Mouse (Mus musculus) stomach, postnatal 0 days (tissue): ENCODE results near the gene Rspo1. TPM values are rescaled to one million over a fixed set of nuclear protein-coding genes. Genes with fewer than 3 reads are reported as not detected.

Experiments used
- ATAC-seq: fragments of 200-750 bp; cut with Nextera tagmentation; 2 replicates; pipeline ENCODE4 v1.8.0; 2017; ENCODE audit not compliant: low FRiP score, low TSS enrichment
- DNase-seq: peaks from one replicate; pipeline ENCODE4 v3.0.0-alpha.2; 2016; ENCODE audit warnings: low spot score
- H3K27ac ChIP-seq: fragments of 300-500 bp; sonication (generic); replicated peaks from 2 replicates; pipeline ENCODE4 v1.5.1; 2014; ENCODE audit warnings: mild to moderate bottlenecking, control low read depth
- H3K27me3 ChIP-seq: fragments of 300-500 bp; sonication (generic); 2 replicates; pipeline ENCODE4 v1.6.1; 2014; ENCODE audit warnings: low read length; ENCODE audit not compliant: control insufficient read depth, insufficient read depth
- H3K36me3 ChIP-seq: fragments of 300-500 bp; sonication (generic); 2 replicates; pipeline ENCODE4 v1.6.1; 2014; ENCODE audit warnings: low read length, mixed read lengths; ENCODE audit not compliant: control insufficient read depth, insufficient read depth
- H3K4me1 ChIP-seq: fragments of 300-500 bp; sonication (generic); replicated peaks from 2 replicates; pipeline ENCODE4 v1.6.1; 2014; ENCODE audit warnings: antibody characterized with exemption; ENCODE audit not compliant: control insufficient read depth, insufficient read depth
- H3K4me2 ChIP-seq: fragments of 300-500 bp; sonication (generic); replicated peaks from 2 replicates; pipeline ENCODE4 v1.6.1; 2014; ENCODE audit warnings: low read depth, mild to moderate bottlenecking, control low read depth, moderate library complexity
- H3K4me3 ChIP-seq: fragments of 300-500 bp; sonication (generic); 2 replicates; pipeline ENCODE4 v1.5.1; 2014; ENCODE audit warnings: low read depth, low read length, control low read depth
- H3K9ac ChIP-seq: fragments of 300-500 bp; sonication (generic); 2 replicates; pipeline ENCODE4 v1.6.1; 2014; ENCODE audit warnings: mild to moderate bottlenecking, low read length, control low read depth, mixed read lengths
- H3K9me3 ChIP-seq: fragments of 300-500 bp; sonication (generic); 2 replicates; pipeline ENCODE4 v1.6.1; 2016; ENCODE audit warnings: low read length; ENCODE audit not compliant: control insufficient read depth
- CTCF ChIP-seq: IDR thresholded peaks from 2 replicates; pipeline ENCODE4 v1.5.1; 2016; ENCODE audit warnings: antibody characterized with exemption, low read depth, mild to moderate bottlenecking, moderate library complexity
- EP300 ChIP-seq: optimal IDR thresholded peaks from 2 replicates; pipeline ENCODE3; 2016; ENCODE audit warnings: antibody characterized with exemption
- WGBS: fragments of 180-500 bp; shearing (Covaris S2); extraction: QIAGEN DNeasy Blood & Tissue Kit; methylation state at CpG from one replicate; pipeline ENCODE4 v1.1.7; 2014; 5-methylcytosine and 5-hydroxymethylcytosine counted together
- polyA plus RNA-seq: library from polyadenylated mRNA; unstranded; fragments of >200 nt; fragmentation: Nextera tagmentation; extraction: Ambion mirVana; gene quantifications from 2 replicates; pipeline ENCODE4 v1.2.1, GENCODE M21; 2015

The Rspo1 gene
- polyA plus RNA-seq, 1 experiment from 2014 or later: 6.3 TPM

DNA sequence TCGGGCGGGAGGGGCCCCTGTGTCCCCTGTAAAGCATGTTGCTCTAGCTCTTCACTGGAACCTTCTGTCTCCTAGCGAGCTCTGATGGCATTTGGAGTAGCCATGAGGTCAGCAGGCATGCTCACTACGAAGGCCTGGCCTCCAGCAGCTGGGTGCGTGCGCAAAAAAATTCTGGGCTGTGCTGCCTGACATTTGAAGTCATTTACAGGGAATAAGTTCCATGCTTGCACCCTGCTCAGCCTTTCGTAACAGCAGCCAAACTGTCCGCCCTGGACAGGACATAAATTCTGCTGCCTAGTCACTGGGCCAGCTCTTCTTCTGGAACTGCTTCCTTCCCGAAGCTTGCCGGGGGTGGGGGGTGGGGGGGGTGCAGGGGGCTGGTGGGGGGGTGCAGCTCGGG lies 27.2 kb upstream of the Rspo1 start:
- Histone ChIP-seq H3K4me3 (no peak overlapping the region), H3K9ac (no peak overlapping the region), H3K9me3 (no peaks in the 10 kb centered on the region), H3K4me2 (no peak overlapping the region), H3K27ac (no peak overlapping the region), H3K4me1 (no peaks in the 10 kb centered on the region), H3K27me3 (no peaks in the 10 kb centered on the region), H3K36me3 (no peaks in the 10 kb centered on the region)
- no peak for TF ChIP-seq CTCF
- TF ChIP-seq EP300: no peak
- ATAC-seq: peak; percentile 26; the same call in 1 of the 2 replicates
- WGBS: 49% methylated on average over 11 of the region's 11 CpGs
- DNase-seq: no peak

DNA sequence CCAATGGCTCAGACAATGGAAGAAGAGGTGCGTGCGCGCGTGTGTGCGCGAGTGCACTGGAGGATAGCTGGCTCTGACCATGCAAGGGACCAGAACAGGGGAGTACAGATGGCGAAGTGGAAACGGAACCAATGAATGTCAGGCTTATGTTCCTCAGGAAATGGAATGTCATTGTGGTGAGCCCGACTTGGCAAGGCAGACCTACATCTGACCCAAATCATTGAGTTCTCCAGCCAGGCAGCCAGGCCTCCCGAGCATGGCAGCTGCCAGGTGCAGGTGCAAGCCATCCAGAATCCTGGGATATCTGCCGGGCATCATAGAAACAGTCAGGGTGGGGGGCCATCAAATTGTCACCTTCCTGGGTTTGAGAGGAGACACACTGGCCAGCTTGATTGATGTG lies 25.3 kb upstream of the Rspo1 start:
- 89% methylated on average over 11 of the region's 11 CpGs for WGBS
- no peak for TF ChIP-seq EP300
- H3K4me1 ChIP-seq: no peaks in the 10 kb centered on the region

DNA sequence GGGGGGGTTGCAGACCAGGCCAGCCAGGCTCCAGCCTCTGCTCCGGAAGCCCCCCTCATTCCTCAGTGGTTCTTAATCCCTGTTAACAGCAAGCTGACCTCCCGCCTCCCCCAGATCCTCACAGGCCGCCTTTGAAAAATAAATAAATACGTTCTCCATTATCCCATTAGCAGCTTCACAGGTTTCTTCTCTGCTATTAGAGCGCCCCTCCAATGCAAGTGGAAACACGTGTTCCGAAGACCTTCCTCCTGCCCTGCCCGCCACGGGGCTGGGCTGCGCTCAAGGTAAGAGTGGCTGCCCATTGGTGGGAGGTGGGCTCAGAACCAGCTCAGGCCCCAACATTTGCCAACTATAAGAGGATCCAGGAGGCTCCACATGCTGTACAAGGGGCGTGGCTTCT lies 23.7 kb upstream of the Rspo1 start:
- no peaks in the 10 kb centered on the region for H3K36me3 ChIP-seq
- no peaks in the 10 kb centered on the region for H3K9me3 ChIP-seq
- no peaks in the 10 kb centered on the region for H3K4me1 ChIP-seq
- H3K27me3 ChIP-seq: no peaks in the 10 kb centered on the region
- H3K9ac ChIP-seq: no peak overlapping the region
- H3K27ac ChIP-seq: no peak overlapping the region
- WGBS: 26% methylated on average over 11 of the region's 11 CpGs
- DNase-seq (no peak), ATAC-seq (no peak)
- H3K4me3 ChIP-seq: no peak overlapping the region
- H3K4me2 ChIP-seq: no peak overlapping the region
- TF ChIP-seq CTCF (no peak), EP300 (no peak)

More for the DNA sequence above, 25.3 kb upstream of the Rspo1 start:
- ATAC-seq: no peak
- Histone ChIP-seq H3K27me3 (no peaks in the 10 kb centered on the region), H3K9me3 (no peaks in the 10 kb centered on the region), H3K4me3 (no peak overlapping the region), H3K4me2 (no peak overlapping the region), H3K27ac (no peak overlapping the region), H3K36me3 (no peaks in the 10 kb centered on the region), H3K9ac (no peak overlapping the region)
- DNase-seq: no peak

DNA sequence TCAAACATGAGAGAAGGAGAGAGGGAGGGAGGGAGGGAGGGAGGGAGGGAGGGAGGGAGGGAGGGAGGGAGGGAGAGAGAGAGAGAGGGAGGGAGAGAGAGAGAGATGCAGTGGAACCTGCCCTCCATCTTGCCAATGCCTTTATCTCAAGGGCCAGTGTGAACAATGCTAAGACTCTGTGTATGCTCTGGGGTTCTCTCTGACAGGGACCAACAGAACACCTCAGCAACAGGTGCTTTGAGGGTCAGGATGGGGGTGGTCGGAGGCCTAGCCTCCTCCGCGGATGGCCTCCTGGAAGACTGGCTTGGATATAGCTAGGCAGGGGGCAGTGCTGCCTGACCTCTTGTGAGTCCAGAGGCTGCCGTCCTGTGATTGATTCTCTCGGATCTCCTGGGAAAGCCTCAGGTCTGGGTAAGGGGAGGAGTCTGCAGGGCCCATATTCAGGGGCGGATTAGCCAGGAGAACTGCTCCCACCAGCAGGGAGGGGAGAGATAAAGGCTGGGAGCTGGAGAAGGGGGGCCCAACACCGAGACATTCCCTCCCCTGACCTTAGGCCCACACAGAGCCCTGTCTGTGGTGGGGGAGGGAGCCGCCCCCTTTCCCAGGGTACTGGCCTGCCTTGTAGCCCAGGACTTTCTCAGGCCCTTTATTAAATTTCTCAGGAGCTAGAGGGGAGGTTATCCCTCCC lies 21.2 kb upstream of the Rspo1 start:
- H3K27ac ChIP-seq: no peak overlapping the region
- TF ChIP-seq EP300 (no peak), CTCF (no peak)
- no peak for ATAC-seq
- H3K9me3 ChIP-seq: no peaks in the 10 kb centered on the region
- no peak overlapping the region for H3K9ac ChIP-seq
- 18% methylated on average over 8 of the region's 8 CpGs for WGBS
- H3K27me3 ChIP-seq: no peaks in the 10 kb centered on the region
- H3K4me1 ChIP-seq: no peaks in the 10 kb centered on the region
- DNase-seq: no peak
- H3K36me3 ChIP-seq: no peaks in the 10 kb centered on the region
- H3K4me2 ChIP-seq: no peak overlapping the region
- no peak overlapping the region for H3K4me3 ChIP-seq

DNA sequence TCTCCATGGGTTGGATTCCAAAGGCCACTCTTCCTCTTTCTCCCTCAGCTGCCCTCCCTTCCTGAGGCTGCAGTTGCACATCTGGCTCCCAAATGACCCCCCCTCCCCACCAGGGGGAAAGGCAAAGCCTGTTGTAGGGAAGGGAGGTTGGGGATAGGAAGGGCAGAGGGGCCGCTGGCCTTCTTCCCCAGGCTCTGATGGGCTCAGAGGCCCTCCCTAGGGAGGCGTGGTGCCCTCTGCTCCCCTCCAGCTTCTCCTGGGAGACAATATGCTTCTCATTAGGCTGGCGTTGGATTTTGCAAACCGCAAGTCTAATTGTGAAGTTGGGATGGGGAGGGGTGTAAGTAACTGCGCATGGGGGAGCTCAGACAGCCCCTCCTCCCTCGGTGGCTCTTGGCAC lies 17.5 kb upstream of the Rspo1 start:
- WGBS: 65% methylated on average over 6 of the region's 6 CpGs
- ATAC-seq: no peak
- no peaks in the 10 kb centered on the region for H3K27me3 ChIP-seq

DNA sequence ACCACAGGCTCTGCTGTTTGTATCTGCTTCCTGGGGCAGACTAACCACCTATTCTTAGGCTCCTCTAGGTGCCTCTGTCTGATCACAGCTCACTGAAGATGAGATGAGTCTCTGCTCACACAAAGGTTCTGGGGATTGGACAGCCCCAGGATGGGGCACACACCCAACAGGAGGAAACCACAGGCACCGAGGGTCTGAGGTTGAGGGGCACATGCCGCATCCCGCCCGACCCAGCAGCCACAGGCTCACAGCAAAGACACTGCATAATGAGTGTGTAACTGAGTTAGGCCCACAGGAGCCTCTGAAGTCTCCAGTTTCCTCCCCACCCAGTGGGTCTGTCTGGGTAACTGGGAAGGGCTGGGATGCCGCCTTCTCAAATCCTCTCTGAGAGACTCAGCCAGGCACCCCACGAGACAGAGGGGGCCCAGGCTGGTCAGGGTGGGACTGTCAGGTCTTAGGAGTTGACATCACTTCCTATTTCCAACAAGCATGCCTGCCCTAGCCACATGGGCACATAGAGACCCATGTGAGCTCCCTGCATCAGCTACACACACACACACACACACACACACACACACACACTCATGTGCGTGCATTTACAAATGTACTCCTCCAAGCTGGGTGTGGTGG lies 16.9 kb upstream of the Rspo1 start:
- no peak overlapping the region for H3K27ac ChIP-seq
- WGBS: 71% methylated on average over 7 of the region's 7 CpGs
- ATAC-seq: no peak

More for the DNA sequence above, 17.5 kb upstream of the Rspo1 start:
- TF ChIP-seq CTCF (no peak), EP300 (no peak)
- no peaks in the 10 kb centered on the region for H3K36me3 ChIP-seq
- no peaks in the 10 kb centered on the region for H3K9me3 ChIP-seq
- no peak overlapping the region for H3K9ac ChIP-seq
- no peak overlapping the region for H3K27ac ChIP-seq
- H3K4me1 ChIP-seq: no peaks in the 10 kb centered on the region
- no peak overlapping the region for H3K4me2 ChIP-seq
- no peak for DNase-seq
- H3K4me3 ChIP-seq: no peak overlapping the region

More for the DNA sequence above, 16.9 kb upstream of the Rspo1 start:
- no peak overlapping the region for H3K4me2 ChIP-seq
- no peaks in the 10 kb centered on the region for H3K9me3 ChIP-seq
- no peak overlapping the region for H3K4me3 ChIP-seq
- H3K9ac ChIP-seq: no peak overlapping the region
- TF ChIP-seq CTCF: no peak
- no peak for TF ChIP-seq EP300
- DNase-seq: no peak
- H3K36me3 ChIP-seq: no peaks in the 10 kb centered on the region
- no peaks in the 10 kb centered on the region for H3K27me3 ChIP-seq
- no peaks in the 10 kb centered on the region for H3K4me1 ChIP-seq
